Mouse (Mus musculus) R1 (cell line): ENCODE results near the gene Cdc20b.

ENCODE experiments used
- DNase-seq: peaks from one replicate; pipeline ENCODE4 v3.0.0-alpha.2; 2018; ENCODE audit warnings: low read depth, low spot score

Gene Cdc20b

DNA sequence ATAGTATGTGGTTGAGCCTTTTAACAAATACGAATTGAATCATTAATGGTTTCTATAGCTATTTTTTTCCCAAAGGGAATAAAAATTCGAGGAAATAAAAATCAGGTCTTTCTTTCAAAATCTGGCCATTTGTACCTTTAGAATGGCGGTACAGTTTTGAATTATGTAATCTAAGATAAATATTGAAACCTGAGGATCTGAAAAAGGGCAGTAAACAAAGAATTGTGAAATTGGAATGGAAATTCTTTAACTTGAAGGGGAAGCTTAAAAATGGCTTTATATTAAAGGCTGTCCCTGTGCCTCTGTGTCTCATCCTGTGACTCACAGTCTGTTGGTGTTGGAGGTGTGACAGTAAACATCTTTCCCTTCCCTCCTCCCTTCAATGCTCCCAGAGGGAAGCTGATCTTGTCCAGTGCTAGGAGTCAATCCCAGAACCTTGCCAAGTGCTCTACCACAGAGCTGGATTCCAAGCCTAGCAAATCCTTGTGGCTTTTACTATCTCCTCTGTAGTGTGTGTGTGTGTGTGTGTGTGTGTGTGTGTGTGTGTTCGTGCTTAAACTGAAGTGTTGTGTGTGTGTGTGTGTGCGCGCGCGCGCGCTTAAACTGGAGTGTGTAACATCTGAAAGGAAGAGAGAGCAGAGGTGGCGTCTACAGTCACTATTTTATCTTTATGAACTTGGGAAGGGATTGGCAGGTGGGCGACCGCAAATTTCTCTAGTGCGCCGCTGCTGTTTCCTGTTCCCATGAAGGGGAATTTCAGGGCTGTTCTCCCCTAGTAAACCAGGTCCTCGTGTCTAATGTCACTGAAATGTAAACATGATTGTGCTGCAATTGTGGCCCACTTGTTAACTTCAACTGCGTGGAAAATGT, 11.4 kb upstream of the Cdc20b start:
- no peak for DNase-seq

DNA sequence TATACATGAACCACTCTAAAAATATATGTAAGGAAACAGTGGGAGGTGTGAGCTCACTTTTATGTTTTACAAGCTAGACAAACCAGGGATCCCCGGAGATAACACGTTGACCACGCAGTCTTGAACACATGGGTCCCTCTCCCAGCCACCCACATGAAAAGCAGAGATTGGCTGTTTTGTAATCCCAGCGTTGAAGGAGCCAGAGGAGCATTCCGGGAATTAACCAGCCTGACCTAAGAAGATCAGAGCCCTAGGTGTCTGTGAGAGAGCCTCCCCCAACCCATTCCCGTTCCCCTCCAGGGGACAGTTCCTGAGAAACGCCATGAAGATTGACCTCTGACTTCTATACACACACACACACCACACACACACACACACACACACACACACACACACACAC, 3.6 kb upstream of the Cdc20b start:
- peak; percentile 14 for DNase-seq

DNA sequence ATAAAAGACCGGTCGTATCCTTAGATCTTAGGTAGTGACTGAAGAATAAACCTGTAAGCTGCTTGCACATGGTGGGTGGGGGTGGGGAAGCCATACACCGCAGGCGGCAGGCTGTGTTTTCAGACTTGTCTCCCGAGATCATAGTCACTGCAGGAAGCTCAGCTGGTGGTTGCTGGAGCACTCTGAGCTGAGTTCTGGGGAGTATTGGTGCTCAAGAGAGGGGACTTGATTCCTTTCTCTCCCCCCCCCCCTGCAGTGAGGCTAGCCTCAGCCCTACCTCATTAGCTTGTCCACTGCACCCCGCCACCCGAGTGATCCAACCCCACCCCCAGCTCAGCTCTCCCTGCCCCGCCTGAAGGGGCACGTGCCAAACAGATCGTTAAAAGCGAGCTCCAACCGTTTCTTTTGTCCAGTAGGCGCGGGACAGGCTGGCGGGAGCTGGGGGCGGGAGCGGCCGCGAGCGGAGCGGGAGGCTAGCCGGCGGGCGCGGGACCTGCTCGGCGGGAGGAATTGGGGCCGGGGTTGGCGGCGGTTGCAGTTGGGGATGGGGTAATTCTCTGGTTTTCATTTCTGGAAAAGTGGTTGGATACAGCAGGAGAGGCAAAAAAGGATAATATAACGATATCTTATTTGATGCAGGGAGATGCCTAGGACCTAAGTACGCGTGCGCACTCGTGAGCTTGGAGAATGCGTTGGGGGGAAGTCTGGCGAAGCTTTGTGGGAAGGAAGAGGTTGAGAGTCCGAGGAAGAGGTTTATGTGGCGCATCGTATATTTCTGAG, 2.9 kb upstream of the Cdc20b start:
- peak; percentile 45 for DNase-seq

DNA sequence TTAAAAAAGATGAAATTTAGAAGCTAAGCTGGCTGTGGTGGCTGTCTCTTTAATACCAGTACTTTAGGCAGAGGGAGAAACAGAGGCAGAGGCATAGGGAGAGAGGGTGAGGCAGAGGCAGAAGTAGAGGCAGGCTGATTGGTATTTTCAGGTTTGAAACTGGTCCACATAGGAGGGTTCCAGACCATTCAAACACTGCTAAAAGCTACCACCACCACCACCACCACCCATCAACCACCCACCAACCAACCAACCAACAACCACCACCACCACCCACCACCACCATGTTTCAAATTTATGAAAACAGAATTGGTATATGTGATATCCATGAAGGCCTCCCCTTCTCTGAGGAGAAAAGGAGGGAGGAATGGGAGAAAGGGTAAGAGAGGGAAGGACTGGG, 2.1 kb upstream of the Cdc20b start:
- DNase-seq: no peak

DNA sequence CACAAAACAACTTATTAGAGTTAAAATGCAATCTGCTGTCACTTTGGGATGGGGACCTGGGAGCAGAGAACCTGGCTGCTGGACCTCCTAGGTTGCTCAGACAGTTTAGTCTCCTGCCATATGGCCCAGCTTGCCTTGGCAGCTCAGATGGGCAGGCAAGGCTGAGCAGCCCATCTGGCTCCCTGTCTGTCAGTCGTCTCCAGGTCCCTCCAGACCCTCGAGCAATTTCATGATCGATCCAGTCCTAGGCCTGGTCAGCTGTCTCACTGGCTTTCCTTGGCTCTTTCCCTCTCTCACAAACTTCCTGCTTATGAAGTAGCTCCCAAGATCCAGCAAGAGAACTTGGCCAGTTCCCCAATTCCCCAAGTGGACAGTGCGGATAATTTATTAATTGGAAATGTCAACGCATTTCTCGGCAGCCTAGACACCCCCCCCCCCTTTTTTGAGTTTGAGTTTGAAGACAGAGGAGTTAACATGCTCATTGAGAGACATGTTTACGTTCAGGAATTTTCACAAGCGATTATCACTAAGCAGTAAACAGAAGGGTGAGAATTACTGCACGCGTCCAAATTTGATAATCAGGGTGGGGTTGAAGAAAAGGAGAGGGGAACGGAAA, 532 bp upstream of the Cdc20b start:
- no peak for DNase-seq

DNA sequence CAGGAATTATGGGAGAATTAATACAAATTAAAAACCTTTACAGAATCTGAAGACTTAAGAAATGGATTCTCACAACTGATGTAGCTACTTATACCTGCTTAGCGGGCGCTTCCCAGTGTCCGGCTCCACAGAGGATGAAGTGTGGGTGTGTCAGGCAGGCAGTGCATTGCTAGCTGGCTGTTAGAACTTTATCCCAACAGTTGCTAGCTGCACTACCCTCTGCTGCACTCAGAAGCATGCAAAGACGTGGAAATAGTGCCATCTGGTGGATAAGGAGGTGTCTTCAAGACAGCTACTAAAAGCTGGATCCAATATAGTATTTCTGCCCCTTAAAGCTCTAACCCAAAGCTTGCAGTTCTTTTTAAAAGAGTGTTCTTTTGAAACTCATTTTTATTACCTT, 941 bp downstream of the Cdc20b start:
- peak; percentile 95 for DNase-seq

DNA sequence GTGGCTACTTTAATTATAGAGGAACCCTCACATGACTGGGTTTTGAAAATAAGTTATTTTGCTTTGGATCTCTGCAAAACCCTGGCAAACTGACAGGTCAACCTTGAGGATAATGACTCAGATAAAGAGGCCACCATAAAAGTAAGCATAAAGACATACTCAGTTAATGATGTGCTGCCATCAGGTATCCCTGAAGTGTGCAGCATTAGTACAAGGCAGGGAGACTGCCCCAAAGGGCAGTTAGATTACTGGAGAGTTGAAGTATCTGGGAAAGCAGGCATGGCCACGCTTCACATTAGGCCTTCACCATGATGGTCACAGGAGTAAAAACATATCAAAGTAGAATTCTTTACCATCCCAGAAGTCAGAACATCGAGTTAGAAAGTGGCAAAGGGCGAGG, 10.0 kb downstream of the Cdc20b start:
- no peak for DNase-seq

DNA sequence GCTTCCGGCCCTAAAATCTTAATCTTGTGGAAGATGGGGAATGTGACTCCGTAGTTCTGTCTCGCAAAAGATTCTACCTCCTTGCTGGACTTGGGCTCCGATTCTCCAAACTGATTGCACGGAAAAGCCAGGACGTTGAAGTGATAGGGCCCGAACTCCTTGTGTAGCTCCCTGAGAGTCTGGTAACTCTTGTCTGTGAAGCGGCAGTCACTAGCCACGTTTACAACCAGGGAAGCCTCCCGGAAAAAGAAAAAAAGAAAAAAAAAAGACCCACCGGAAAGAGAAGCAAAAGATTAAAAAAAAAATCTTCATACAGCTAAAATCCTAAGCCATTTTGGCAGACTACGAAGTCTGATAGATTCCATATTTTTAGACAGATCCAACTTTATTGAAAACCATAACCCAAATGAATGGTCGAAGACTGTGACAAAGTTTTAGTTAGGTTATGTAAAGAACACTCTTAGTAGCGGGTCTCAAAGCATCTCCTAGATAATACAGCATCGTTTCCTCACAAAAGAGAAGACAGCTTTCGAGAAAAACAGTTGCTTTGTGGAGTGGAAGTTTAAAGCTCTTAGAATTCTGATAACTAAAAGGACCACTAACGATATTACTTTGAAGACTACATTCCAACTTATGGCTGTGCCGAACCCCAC, 10.7 kb downstream of the Cdc20b start:
- no peak for DNase-seq

DNA sequence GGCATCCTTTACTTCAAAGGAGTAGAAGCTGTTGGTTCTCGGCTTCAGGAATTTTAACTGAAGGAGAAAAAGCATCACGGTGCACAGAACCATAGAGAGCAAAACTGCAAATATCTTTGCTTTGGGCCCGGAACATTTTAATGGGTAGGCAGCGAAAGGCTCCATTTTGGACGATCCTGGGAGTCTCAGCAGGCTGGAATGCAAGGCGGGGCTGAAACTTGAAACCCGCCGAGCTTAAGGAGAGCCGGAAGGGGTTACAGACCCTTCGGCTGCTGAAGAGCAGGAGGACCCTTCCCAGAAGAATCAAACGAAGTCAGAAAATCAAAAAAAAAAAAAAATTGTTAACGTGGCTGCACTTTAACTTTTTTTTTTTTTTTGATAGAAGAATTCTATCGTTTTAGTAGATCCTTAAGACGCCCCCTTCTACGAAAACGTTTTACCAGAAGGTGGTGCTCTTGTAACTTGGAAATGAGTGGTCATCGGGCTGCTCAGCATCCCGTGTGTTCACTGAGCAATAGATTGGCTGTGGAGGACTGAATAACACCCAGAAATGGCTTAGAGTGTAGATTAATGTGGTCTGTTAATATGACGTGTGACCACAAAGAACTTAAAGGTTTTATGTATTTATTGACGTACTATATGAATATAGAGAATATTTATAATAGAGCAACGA, 11.4 kb downstream of the Cdc20b start, which contains the start of gene Gpx8:
Gene Gpx8 (minus strand): TSS at position 200 of the 673 bp plus-strand sequence.
- peak; percentile 75 for DNase-seq

DNA sequence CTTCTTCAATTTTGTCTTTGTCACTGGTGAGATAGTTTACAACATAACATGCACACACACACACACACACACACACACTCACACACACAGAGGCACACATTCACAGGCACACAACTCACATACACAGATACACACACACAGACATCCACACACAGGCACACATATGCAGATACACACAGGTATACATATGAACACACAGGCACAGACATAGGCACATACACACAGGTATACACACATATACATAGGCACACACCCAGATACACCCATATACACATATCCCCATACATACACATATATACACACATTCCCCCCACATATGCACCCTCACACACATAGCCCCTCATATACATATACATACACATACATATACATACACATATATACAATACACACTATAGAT, 12.1 kb downstream of the Cdc20b start:
- DNase-seq: no peak

DNA sequence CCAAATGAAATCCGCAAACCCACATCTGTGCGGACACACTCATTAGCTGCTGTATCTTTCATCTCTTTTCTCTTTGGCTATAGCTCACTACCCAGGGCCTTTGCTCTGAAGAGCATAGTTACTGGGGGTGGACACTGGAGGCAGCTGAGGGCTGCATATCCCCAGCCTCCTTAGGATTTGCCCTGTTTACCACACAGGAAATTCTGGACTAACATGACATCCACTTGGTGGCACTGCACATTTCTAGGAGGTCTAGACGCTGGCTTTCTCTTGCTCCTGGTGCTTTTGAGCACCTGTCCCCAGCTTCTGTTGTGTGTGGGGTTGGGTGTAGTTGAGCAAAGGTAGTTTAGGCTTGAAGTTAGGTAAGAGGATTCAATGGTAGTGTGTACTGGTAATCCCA, 12.7 kb downstream of the Cdc20b start:
- DNase-seq: no peak

DNA sequence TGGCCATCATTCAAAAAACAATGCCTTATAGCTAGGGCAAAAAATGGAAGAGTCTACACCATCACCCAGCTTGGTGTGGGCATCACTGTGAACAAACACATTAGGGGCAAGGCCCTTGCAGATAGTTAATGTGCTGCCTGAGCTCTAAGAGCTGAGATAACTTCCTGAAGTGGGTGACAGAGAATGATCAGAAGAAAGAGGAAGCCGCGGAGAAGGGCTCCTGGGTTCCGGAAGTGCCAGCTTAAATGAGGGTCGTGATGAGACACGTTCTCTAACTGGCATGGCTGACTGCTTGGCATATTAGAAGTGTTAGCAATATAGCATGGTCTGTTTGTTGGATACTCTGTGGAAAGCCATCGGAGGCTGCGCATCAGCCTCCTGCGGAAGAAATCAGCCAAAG, 19.3 kb downstream of the Cdc20b start:
- DNase-seq: no peak

DNA sequence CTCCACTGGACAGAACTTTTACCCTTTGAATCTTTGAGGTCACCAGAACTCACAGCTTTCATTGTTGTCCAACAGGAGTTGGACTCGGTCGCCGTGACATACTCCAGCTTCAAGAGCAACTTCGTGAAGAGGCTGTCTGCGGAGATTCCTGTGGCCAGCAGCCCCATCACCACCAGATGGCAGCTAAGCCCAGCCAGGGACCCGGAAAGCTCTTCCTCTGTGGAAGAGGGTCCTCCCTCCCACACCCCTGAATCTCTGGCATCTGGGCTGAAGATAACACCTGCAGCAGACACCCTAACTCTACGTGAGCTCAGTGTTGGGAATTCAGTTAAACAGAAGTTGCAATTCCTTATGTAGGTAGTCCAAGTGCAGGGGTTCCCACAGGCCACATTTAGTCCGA, 20.9 kb downstream of the Cdc20b start:
- no peak for DNase-seq

DNA sequence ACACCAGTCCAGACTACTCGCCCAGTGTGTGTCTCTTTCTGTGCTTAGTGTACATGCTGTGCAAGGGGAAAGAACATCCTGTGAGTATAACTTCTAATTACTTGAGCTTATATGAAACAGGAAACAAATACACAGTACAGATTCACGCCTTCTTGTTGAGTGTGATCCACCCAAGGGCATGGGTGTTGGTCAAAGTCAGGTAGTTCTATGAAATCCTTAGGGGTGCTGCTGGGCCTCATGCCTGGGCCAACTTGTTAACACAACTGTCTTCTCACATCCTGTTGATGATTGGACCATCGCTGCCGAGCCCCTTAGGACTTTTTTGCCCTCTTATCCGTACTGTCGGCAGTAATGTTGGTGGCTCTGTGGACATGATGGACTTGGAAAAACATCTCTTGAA, 26.8 kb downstream of the Cdc20b start:
- DNase-seq: no peak

DNA sequence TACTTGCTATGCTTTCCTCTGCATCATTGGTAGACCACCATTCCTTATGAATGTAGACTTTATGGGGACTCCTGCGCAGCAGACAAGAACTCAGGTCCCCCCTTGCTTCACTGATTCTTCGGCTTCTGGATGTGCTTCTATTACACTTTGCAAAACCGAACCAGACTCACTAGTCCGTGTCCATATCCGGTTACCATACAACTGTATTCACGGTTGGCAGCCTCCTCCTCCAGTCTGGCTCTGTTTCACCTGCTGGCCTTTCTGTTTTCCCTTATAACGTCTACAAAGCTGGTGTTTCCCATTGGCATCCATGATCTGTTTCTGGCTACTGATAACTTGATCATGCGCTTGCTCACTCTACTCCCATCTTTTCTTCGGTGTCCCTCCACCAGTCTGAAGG, 29.6 kb downstream of the Cdc20b start:
- DNase-seq: no peak

DNA sequence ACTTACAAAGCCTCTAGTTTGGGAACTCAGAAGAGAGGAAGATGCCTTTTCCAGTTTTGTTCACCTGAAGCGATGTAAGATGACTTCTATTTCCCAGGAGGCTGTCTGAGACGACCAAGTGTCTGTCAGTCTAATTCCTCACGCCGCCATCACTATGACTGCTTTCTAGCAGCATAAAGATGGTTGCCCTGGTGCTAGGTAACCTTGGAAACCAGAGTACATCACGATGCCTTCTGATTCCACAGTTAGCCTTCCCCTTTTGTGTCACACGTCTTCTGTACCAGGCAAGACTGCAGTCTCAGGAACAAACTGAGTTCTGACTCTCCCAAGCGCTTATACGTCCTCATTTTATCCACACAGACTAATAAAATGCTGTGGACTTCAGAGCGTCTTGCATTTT, 44.1 kb downstream of the Cdc20b start:
- peak; percentile 5 for DNase-seq

DNA sequence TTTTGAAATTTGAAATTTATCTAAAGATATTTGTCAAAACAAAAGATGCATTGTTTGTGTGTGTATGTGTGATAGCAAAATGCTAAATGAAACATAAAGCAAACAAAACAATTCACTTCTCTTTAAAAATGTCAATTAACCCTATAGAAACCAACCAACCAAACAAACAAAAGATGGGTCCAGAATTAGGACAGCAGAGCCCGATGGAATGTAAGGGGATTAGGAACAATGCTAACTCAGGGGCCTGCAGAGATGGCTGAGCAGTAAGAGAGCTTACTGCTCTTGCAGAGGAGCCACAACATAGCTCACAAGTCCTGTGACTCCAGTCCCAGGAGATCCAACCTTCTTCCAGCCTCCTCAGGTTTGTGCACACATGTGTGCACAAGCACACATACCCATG, 47.2 kb downstream of the Cdc20b start:
- DNase-seq: no peak

DNA sequence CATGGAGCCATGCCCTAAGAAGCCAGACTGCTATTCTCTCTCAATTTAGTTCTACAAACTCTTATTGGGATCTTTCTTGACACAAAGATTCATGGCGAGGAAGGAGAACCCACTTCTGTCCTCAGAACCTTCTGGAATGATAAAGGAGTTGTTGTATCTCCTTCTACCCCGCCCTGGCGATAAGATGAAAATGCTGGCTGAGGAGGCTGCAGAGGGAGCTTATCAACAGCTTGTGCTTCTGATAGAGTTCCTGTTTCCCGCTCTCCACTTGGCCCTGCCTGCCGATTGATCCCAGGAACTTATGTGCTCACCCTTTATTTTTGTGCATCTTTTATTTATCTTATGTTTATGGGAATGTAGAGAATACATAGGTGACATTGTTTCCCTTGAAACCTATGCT, 49.8 kb downstream of the Cdc20b start:
- DNase-seq: no peak

DNA sequence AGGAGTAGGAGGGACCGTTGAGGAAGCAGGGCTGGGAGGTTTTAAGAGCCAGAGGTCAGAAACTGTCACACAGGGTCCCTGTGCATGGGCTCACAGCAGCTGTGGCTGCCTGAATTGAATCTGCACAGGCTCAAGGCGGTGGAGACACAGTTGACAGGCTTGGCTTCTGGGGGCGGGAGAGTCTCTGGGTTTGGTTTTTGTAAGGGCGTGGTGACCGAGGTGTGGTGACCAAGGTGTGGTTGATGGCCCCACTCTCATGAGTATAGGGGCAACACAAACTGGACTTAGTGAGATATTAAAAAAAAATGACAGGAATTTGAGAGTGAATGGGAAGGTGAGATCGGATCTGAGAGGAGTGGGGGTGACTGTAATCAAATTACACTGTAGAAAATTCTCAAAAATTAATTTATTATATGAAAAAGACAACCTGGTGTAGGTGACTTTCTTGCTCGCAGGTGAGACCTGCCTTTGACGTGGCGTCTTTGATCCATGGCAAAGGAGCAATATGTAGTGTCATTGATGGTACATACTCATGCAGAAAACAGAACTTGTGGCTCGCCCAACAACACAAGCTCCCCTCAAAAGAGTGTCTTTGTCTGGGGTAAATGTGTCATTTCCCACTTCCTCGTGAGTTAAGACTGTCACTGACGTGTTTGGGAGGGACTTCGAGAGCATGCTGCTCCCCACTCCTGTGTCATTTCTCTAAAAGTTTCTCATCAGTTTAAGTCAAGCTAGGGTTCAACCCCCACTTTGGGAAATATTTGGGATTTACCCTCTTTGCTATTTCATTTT, 52.5 kb downstream of the Cdc20b start:
- DNase-seq: no peak

DNA sequence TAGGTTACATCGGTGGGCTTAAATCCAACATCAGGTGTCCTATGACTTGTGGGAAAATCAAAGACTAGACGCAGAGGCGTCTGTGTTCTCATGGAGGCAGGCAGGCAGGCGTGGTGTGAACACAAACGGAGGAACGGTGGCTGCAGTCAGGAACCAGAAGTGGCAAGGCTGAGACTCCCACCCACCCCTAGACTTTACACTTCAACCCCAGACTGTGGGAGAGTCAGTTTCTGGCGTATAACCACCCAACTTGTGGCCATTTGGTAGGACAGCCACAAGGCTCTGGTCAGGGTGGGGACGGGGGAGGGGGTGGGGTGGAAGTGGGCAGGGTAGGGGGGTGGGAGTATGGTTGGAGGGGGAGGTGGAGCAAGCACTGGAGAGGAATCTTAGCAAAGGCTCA, 55.6 kb downstream of the Cdc20b start:
- no peak for DNase-seq

DNA sequence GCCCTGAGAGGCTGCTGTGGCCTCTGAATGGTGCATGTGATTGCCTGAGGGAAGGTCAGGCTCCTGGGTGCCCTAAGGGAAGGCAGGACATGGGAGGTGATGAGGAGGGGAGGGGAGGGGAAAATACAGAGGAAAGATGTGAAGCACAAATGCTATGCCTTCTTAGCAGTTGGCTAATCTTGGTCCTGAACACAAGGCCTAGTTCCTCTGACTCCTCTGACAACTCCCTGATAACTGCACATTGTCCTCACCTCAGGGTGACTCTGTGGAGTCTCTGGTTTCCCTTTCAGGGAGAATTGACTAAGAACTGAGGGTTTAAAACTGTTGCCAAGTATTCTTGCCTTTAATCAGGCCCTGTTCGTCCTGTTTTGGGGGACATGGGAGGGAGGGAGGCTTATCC, 59.7 kb downstream of the Cdc20b start:
- DNase-seq: no peak
